Mouse (Mus musculus): ENCODE measurements around the gene Arpc1b.

Arpc1b gene

GRCm38 (mm10) chr5:145139571-145140519 lies 25.8 kb downstream of the Arpc1b start, which contains the start of the genes Pdap1 and Bud31:
TSS of gene Pdap1 (minus strand) at chr5:145140238.
TSS of gene Bud31 (plus strand) at chr5:145140362.
- in situ Hi-C loops (cut with MboI; ENCODE audit: low pct_unique_long_range_greater_than_20kb in 1 of 2, low sequenced_read_pairs in 2 of 2, unreplicated experiment in 1 of 2): no loop called here

GRCm38 (mm10) chr5:145140611-145141010 lies 26.6 kb downstream of the Arpc1b start:
- in situ Hi-C loops (cut with MboI; ENCODE audit: low pct_unique_long_range_greater_than_20kb in 1 of 2, low sequenced_read_pairs in 2 of 2, unreplicated experiment in 1 of 2): no loop called here

DNA sequence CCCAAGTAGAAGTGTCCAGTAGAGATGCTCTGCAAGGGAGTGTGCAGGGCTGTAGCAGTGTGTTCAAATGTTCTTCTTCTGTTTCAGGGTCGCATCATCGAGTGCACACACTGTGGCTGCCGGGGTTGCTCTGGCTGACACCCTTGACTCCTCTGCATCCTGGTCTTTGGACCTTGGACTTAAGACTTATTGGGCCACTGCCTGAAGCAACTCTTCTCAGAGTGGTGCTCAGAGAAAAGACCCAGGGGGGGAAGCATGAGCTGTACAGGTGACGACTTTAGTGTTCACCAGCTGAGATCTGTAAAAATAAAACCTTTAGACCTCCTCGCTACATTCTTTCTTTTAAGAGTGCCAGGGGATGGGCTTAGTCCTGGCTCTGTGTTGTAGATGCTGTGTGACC lies 33.7 kb downstream of the Arpc1b start:
- in situ Hi-C loops (cut with MboI; ENCODE audit: low pct_unique_long_range_greater_than_20kb in 1 of 2, low sequenced_read_pairs in 2 of 2, unreplicated experiment in 1 of 2): no loop called here

DNA sequence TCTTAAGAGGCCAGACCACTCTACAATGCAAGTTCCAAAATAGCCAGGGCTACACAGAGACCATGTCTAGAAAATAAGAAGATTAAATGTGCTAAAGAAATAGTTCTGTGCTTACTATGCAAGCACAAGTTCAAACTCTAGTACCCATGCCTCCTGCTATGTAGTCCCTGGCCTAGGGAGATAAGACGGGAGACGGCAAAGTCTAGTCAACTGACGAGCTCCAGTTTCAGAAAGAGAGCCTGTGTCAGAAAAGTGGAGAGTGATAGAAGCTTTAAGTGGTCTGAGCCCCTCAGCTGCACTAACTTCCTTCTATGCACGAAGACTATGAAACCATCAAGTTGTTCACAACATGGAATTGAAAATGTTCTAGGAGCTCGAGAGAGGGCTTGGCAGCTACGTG lies 35.3 kb downstream of the Arpc1b start:
- in situ Hi-C loops (cut with MboI; ENCODE audit: low pct_unique_long_range_greater_than_20kb in 1 of 2, low sequenced_read_pairs in 2 of 2, unreplicated experiment in 1 of 2): no loop called here

DNA sequence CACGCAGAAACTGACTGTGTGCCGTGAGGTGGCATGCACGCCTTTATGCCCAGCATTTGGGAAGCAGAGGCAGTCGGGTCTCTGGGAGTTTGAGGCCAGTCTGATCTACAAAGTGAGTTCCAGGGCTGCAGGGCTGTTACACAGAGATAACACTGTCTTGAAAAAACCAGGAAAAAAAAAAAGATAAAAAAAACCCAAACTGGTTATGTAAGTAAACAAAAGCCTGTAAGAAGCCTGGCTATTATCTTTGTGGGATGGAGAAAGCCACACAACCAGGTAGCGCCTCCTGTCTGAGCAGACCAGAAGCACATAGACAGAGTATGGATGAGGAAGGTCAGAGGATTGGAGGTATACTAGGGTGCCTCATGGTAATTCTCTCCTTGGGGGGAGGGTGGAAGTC lies 38.7 kb downstream of the Arpc1b start:
- in situ Hi-C loops (cut with MboI; ENCODE audit: low pct_unique_long_range_greater_than_20kb in 1 of 2, low sequenced_read_pairs in 2 of 2, unreplicated experiment in 1 of 2): no loop called here

- in situ Hi-C loops (cut with MboI; ENCODE audit: low pct_unique_long_range_greater_than_20kb in 1 of 2, low sequenced_read_pairs in 2 of 2, unreplicated experiment in 1 of 2): no loop called here
Measured at GRCm38 (mm10) chr5:145161361-145161760, 47.3 kb downstream of the Arpc1b start.

- in situ Hi-C loops (cut with MboI; ENCODE audit: low pct_unique_long_range_greater_than_20kb in 1 of 2, low sequenced_read_pairs in 2 of 2, unreplicated experiment in 1 of 2): no loop called here
Measured at GRCm38 (mm10) chr5:145164710-145165109, 50.7 kb downstream of the Arpc1b start.

DNA sequence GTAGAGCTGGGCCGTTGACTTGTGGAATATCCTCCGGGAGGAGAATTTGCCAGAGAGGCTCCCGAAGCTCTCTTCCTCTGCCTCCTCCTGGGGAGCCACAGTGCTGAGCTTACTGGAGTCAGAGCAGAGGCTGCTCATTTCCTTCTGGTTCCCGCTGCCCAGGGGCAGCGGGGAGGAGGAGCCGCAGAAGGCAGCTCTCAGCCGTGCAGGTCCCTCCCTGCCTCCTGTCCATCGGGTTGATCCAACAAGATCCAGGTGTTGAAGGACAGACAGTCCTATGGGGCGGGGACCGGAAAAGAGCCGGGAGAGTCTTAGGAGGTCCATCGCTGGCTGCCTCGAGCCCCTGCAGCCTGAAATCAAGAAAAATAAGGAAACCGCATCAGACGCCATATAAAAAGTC lies 51.2 kb downstream of the Arpc1b start:
- in situ Hi-C loops (cut with MboI; ENCODE audit: low pct_unique_long_range_greater_than_20kb in 1 of 2, low sequenced_read_pairs in 2 of 2, unreplicated experiment in 1 of 2): no loop called here

- in situ Hi-C loops (cut with MboI; ENCODE audit: low pct_unique_long_range_greater_than_20kb in 1 of 2, low sequenced_read_pairs in 2 of 2, unreplicated experiment in 1 of 2): no loop called here
Measured at GRCm38 (mm10) chr5:145166536-145167305, 52.7 kb downstream of the Arpc1b start, which contains the start of the genes Ptcd1 and Cpsf4. TSS of gene Ptcd1 (minus strand) at chr5:145167108. TSS of gene Cpsf4 (plus strand) at chr5:145167213.

- in situ Hi-C loops (cut with MboI; ENCODE audit: low pct_unique_long_range_greater_than_20kb in 1 of 2, low sequenced_read_pairs in 2 of 2, unreplicated experiment in 1 of 2): no loop called here
Measured at GRCm38 (mm10) chr5:145167306-145167661, 53.3 kb downstream of the Arpc1b start.

DNA sequence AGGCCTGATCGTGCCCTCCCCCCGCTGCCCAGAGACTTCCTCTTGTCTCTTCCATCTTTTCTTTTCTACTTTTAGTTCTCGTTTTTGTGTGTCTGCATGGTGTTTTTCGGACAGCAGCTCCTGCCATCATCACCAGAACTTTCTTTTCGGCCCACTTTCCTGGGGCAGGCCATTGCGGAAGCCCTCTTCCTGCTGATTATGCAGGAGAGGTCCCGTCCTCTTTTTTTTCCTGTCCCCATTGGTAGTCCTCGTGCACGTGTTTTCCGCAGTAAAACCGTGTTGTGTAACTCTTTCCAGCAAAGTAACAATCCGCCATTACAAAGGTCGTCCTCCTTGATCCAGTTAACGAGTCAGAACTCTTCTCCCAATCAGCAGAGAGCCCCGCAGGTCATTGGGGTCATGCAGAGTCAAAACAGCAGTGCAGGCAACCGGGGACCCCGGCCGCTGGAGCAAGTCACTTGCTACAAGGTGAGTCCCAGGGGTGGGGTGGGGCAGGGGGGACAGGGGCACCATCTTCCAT lies 64.5 kb downstream of the Arpc1b start:
- in situ Hi-C loops (cut with MboI; ENCODE audit: low pct_unique_long_range_greater_than_20kb in 1 of 2, low sequenced_read_pairs in 2 of 2, unreplicated experiment in 1 of 2): no loop called here

Data from mouse embryonic stem cell (cell line).